Mouse (Mus musculus) frontal cortex, postnatal 14 days (tissue): ENCODE results near the gene Il1rl2.
"Not testable (repeated sequence)": the region's sequence is repeated elsewhere in the genome, so short reads cannot be mapped to it uniquely, and the experiment has no call there.

ENCODE experiments used
- DNase-seq, 2 experiments: peaks; one replicate each; pipeline ENCODE4 v3.0.0; 2022; ENCODE audit warnings: low spot score in 2 of 2

The Il1rl2 gene

GRCm38 (mm10) chr1:40324457-40324856, at the start of gene Il1rl2:
Gene Il1rl2, plus strand, starts transcription at chr1:40324610.
- no peak for DNase-seq

- DNase-seq, result no peak
These were observed 49.0 kb upstream of the Il1rl2 start for GRCm38 (mm10) chr1:40275285-40276013.

GRCm38 (mm10) chr1:40277944-40278343, 46.5 kb upstream of the Il1rl2 start:
- no peak for DNase-seq

GRCm38 (mm10) chr1:40278720-40279119, 45.7 kb upstream of the Il1rl2 start:
- no peak for DNase-seq

- DNase-seq, result no peak
These were observed 45.1 kb upstream of the Il1rl2 start for GRCm38 (mm10) chr1:40279182-40279743.

- DNase-seq, result no peak
These were observed 42.5 kb upstream of the Il1rl2 start for GRCm38 (mm10) chr1:40281950-40282349.

- no peak for DNase-seq
These were observed 42.0 kb upstream of the Il1rl2 start for GRCm38 (mm10) chr1:40282394-40282793.

- no peak for DNase-seq
These were observed 40.4 kb upstream of the Il1rl2 start for GRCm38 (mm10) chr1:40283995-40284394.

- no peak for DNase-seq
These were observed 33.7 kb upstream of the Il1rl2 start for GRCm38 (mm10) chr1:40290489-40291255.

GRCm38 (mm10) chr1:40292231-40292630, 32.2 kb upstream of the Il1rl2 start:
- no peak for DNase-seq

GRCm38 (mm10) chr1:40293891-40294290, 30.5 kb upstream of the Il1rl2 start:
- DNase-seq, result no peak

GRCm38 (mm10) chr1:40294824-40295223, 29.6 kb upstream of the Il1rl2 start:
- DNase-seq, result no peak

- no peak for DNase-seq
These were observed 26.4 kb upstream of the Il1rl2 start for GRCm38 (mm10) chr1:40298053-40298452.

GRCm38 (mm10) chr1:40303179-40303866, 21.1 kb upstream of the Il1rl2 start:
- no peak for DNase-seq

GRCm38 (mm10) chr1:40304321-40304720, 20.1 kb upstream of the Il1rl2 start:
- not testable (repeated sequence) for DNase-seq

- no peak for DNase-seq
These were observed 18.3 kb upstream of the Il1rl2 start for GRCm38 (mm10) chr1:40306111-40306510.

GRCm38 (mm10) chr1:40311123-40311522, 13.3 kb upstream of the Il1rl2 start:
- no peak for DNase-seq

GRCm38 (mm10) chr1:40311625-40312024, 12.8 kb upstream of the Il1rl2 start:
- no peak for DNase-seq

- no peak for DNase-seq
These were observed 10.4 kb upstream of the Il1rl2 start for GRCm38 (mm10) chr1:40314016-40314415.

GRCm38 (mm10) chr1:40317657-40318056, 6.8 kb upstream of the Il1rl2 start:
- no peak for DNase-seq

GRCm38 (mm10) chr1:40321824-40322223, 2.6 kb upstream of the Il1rl2 start:
- no peak for DNase-seq

- DNase-seq, result no peak
These were observed 1.9 kb upstream of the Il1rl2 start for GRCm38 (mm10) chr1:40322543-40322942.
